Mouse (Mus musculus): ENCODE results near the gene Dclk1.

DNA sequence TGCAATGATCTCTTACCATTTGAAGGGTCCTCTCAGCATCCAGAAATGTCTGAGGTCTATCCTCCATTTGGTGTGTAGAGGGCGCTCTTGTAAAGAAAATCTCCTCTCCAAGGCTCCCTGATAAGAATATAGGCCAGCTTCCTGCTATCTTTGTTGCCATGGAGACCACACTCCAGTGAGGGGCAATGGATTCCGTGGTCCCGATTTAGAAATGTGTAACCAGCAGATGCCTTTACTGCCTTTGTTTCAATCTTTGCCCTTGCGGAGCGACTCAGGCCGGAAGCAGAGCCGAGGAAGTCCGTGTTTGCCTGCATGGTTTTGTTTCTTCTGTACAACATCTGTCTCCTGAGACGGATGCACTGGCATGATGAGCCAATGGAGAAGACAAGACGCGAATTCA lies 131.5 kb downstream of the Dclk1 start:
- TF ChIP-seq POLR2A (IDR thresholded peaks at IDR 0.05; ENCODE audit: low read depth, low read length) (no peak), CTCF (conservative IDR thresholded peaks at IDR 0.05; ENCODE audit: insufficient read depth, insufficient read length, low read depth, low read length) (no peak)

All from kidney, adult 2 months (tissue).